In genomic region chr1:88306543-88306942, GRCm38 (mm10) we compare ENCODE assay signal across 14 mouse cellular contexts. TPM values are rescaled to one million over a fixed set of nuclear protein-coding genes. Genes with fewer than 3 reads are reported as not detected.
DNase-seq lines count a peak whose midpoint lies in the region; ATAC-seq and TF ChIP-seq lines count a peak whose summit lies in the region.
"Had no signal": no experiment of that assay in that cellular context is flagged by ENCODE, and none has a peak within 500 bp of the region (broad histone marks: within the 10 kb centered on the region; RNA-seq: fewer than 3 reads in every experiment).

No protein-coding gene starts in this region.

- TF ChIP-seq CTCF in Patski (IDR thresholded peaks at IDR 0.05) = no peak
- TF ChIP-seq CTCF in hindbrain, postnatal 0 days (IDR thresholded peaks at IDR 0.05; ENCODE audit: low read depth) = no peak

- DNase-seq in hindbrain, embryonic 11.5 days (ENCODE audit: low spot score) = peak; percentile 6
- DNase-seq in 416B (ENCODE audit: low read depth) (peak; percentile 3), Patski (ENCODE audit: low read depth, low spot score) (no peak)
- peak; percentile 35 for DNase-seq in limb, embryonic 10.5 days (ENCODE audit: low spot score)
- no peak for DNase-seq in cerebellum, postnatal 14 days
- DNase-seq in hindbrain, postnatal 0 days (ENCODE audit: low spot score) = no peak
- DNase-seq: cerebellum, adult 18-20 months; kidney, postnatal 25 days; lung, postnatal 4 days; thymus, postnatal 14 days had no signal

- no peak overlapping the region for H3K4me2 ChIP-seq in hindbrain, embryonic 11.5 days (replicated peaks; ENCODE audit: low read depth, low read length)
- no peak overlapping the region for H3K4me2 ChIP-seq in hindbrain, embryonic 12.5 days (replicated peaks)
- no peak overlapping the region for H3K4me2 ChIP-seq in hindbrain, postnatal 0 days (ENCODE audit: low read depth, low read length)
- H3K4me2 ChIP-seq: heart, embryonic 12.5 days; liver, embryonic 12.5 days had no signal

- 0 out of 2 replicates have a peak, but pooled peaks cover 2% of the 10 kb centered on the region for H3K36me3 ChIP-seq in hindbrain, embryonic 11.5 days (ENCODE audit: control insufficient read depth, insufficient read depth, low read length)
- H3K36me3 ChIP-seq in hindbrain, embryonic 12.5 days = no peaks in the 10 kb centered on the region
- H3K36me3 ChIP-seq in limb, embryonic 10.5 days = no peaks in the 10 kb centered on the region
- H3K36me3 ChIP-seq in hindbrain, postnatal 0 days (ENCODE audit: insufficient read depth, low read length) = no peaks in the 10 kb centered on the region
- H3K36me3 ChIP-seq: heart, embryonic 12.5 days; hindbrain, embryonic 10.5 days; liver, embryonic 12.5 days had no signal

- POLR2A ChIA-PET in Patski (lab: Charles Lee) = no interaction called here

- no peak for ATAC-seq in hindbrain, embryonic 11.5 days (ENCODE audit: low FRiP score)
- no peak for ATAC-seq in hindbrain, embryonic 12.5 days (ENCODE audit: low FRiP score)
- ATAC-seq in Patski = peak; percentile 26
- no peak for ATAC-seq in hindbrain, postnatal 0 days
- ATAC-seq: liver, embryonic 12.5 days had no signal

- no peak overlapping the region for H3K9ac ChIP-seq in hindbrain, embryonic 11.5 days (ENCODE audit: low read depth, low read length)
- H3K9ac ChIP-seq in hindbrain, embryonic 12.5 days = no peak overlapping the region
- H3K9ac ChIP-seq in hindbrain, postnatal 0 days (replicated peaks; ENCODE audit: low read length) = no peak overlapping the region
- H3K9ac ChIP-seq: heart, embryonic 12.5 days; liver, embryonic 12.5 days had no signal

- H3K4me3 ChIP-seq in hindbrain, embryonic 11.5 days (ENCODE audit: low read depth, low read length) = no peak overlapping the region
- H3K4me3 ChIP-seq in hindbrain, embryonic 12.5 days = no peak overlapping the region
- no peak overlapping the region for H3K4me3 ChIP-seq in limb, embryonic 10.5 days
- H3K4me3 ChIP-seq in hindbrain, postnatal 0 days (ENCODE audit: low read length) = no peak overlapping the region
- H3K4me3 ChIP-seq: heart, embryonic 12.5 days; hindbrain, embryonic 10.5 days; liver, embryonic 12.5 days had no signal

- peaks cover 77% of the 10 kb centered on the region for H3K9me3 ChIP-seq in hindbrain, embryonic 11.5 days (ENCODE audit: control insufficient read depth, low read length)
- peaks cover 85% of the 10 kb centered on the region for H3K9me3 ChIP-seq in hindbrain, embryonic 12.5 days (replicated peaks)
- peaks cover 70% of the 10 kb centered on the region for H3K9me3 ChIP-seq in limb, embryonic 10.5 days (replicated peaks)
- H3K9me3 ChIP-seq in hindbrain, postnatal 0 days (ENCODE audit: low read length) = peaks cover 85% of the 10 kb centered on the region

- no peaks in the 10 kb centered on the region for H3K27me3 ChIP-seq in hindbrain, embryonic 11.5 days (ENCODE audit: control insufficient read depth, insufficient read depth, low read length)
- H3K27me3 ChIP-seq in hindbrain, embryonic 12.5 days = no peaks in the 10 kb centered on the region
- H3K27me3 ChIP-seq in Patski = peaks cover 23% of the 10 kb centered on the region
- H3K27me3 ChIP-seq in limb, embryonic 10.5 days (ENCODE audit: low read depth, poor library complexity, severe bottlenecking) = no peaks in the 10 kb centered on the region
- H3K27me3 ChIP-seq in hindbrain, postnatal 0 days (ENCODE audit: insufficient read depth, low read length) = no peaks in the 10 kb centered on the region
- H3K27me3 ChIP-seq: heart, embryonic 12.5 days; liver, embryonic 12.5 days had no signal

- CTCF ChIA-PET in Patski (lab: Charles Lee) = interaction anchor here (0.9 to 1.3 kb wide), 2 partner anchors 10 to 19 kb away, joined by 3 to 4 read pairs; no protein-coding TSS in a partner anchor

- WGBS in hindbrain, embryonic 11.5 days = 63% methylated on average over 1 of the region's 1 CpGs
- 68% methylated on average over 1 of the region's 1 CpGs for WGBS in hindbrain, embryonic 12.5 days
- 65% methylated on average over 1 of the region's 1 CpGs for WGBS in limb, embryonic 10.5 days
- WGBS in hindbrain, postnatal 0 days = 50% methylated on average over 1 of the region's 1 CpGs

- in situ Hi-C loops in Patski (cut with MboI; ENCODE audit: low pct_unique_long_range_greater_than_20kb) = no loop called here

- no peak overlapping the region for H3K27ac ChIP-seq in hindbrain, embryonic 11.5 days (ENCODE audit: low read depth, low read length)
- no peak overlapping the region for H3K27ac ChIP-seq in hindbrain, embryonic 12.5 days
- no peak overlapping the region for H3K27ac ChIP-seq in limb, embryonic 10.5 days
- no peak overlapping the region for H3K27ac ChIP-seq in hindbrain, postnatal 0 days
- H3K27ac ChIP-seq: hindbrain, embryonic 10.5 days; liver, embryonic 12.5 days had no signal

- no peaks in the 10 kb centered on the region for H3K4me1 ChIP-seq in hindbrain, embryonic 11.5 days (replicated peaks; ENCODE audit: control insufficient read depth, insufficient read depth, low read length)
- H3K4me1 ChIP-seq in hindbrain, embryonic 12.5 days = no peaks in the 10 kb centered on the region
- H3K4me1 ChIP-seq in limb, embryonic 10.5 days = no peaks in the 10 kb centered on the region
- no peaks in the 10 kb centered on the region for H3K4me1 ChIP-seq in hindbrain, postnatal 0 days (ENCODE audit: insufficient read depth, low read length)
- H3K4me1 ChIP-seq: heart, embryonic 12.5 days; hindbrain, embryonic 10.5 days; liver, embryonic 12.5 days had no signal

RNA-seq across cellular contexts. Expression of gene Trpm8, which starts 29.1 kb away (rescaled TPM):
- polyA plus RNA-seq in hindbrain, embryonic 11.5 days (2014; fragmentation: Nextera tagmentation; extraction: Ambion mirVana) = not detected in 2 replicates
- not detected in 2 replicates for polyA plus RNA-seq in hindbrain, embryonic 12.5 days (2016; fragmentation: Nextera tagmentation; extraction: Ambion mirVana)
- polyA plus RNA-seq in Patski (2021) = 0.01 TPM
- not detected in 2 replicates for polyA plus RNA-seq in limb, embryonic 10.5 days (2016; fragmentation: Nextera tagmentation; extraction: Ambion mirVana)
- 0.05 and 0.14 TPM in 2 replicates for total RNA-seq in hindbrain, postnatal 0 days (2014; rRNA removed)
- polyA plus RNA-seq in hindbrain, postnatal 0 days (2015; fragmentation: Nextera tagmentation; extraction: Ambion mirVana) = 0.11 and 0.15 TPM in 2 replicates
- polyA plus RNA-seq: heart, embryonic 12.5 days; hindbrain, embryonic 10.5 days; liver, embryonic 12.5 days had no signal

RNA-seq across cellular contexts. Expression of gene Hjurp, which starts 29.1 kb away (rescaled TPM):
- 126 and 136 TPM in 2 replicates for polyA plus RNA-seq in hindbrain, embryonic 11.5 days (2014; fragmentation: Nextera tagmentation; extraction: Ambion mirVana)
- polyA plus RNA-seq in hindbrain, embryonic 12.5 days (2016; fragmentation: Nextera tagmentation; extraction: Ambion mirVana) = 167 and 169 TPM in 2 replicates
- 56.0 TPM for polyA plus RNA-seq in Patski (2021)
- polyA plus RNA-seq in limb, embryonic 10.5 days (2016; fragmentation: Nextera tagmentation; extraction: Ambion mirVana) = 206 and 245 TPM in 2 replicates
- total RNA-seq in hindbrain, postnatal 0 days (2014; rRNA removed) = 82.8 and 86.3 TPM in 2 replicates
- 47.2 and 47.7 TPM in 2 replicates for polyA plus RNA-seq in hindbrain, postnatal 0 days (2015; fragmentation: Nextera tagmentation; extraction: Ambion mirVana)

Comparison
In these comparisons a context has a peak if more than half of its experiments do, and no peak if none do; other contexts are left out.
1. DNase-seq: peak in hindbrain, embryonic 11.5 days (single experiment), 416B (single experiment) and limb, embryonic 10.5 days (single experiment); none in Patski (single experiment), cerebellum, postnatal 14 days (0 of 2) and hindbrain, postnatal 0 days (single experiment).